Mouse (Mus musculus): ENCODE measurements around the gene Gm21698. TPM values are rescaled to one million over a fixed set of nuclear protein-coding genes. Genes with fewer than 3 reads are reported as not detected.
"Not testable (repeated sequence)": the region's sequence is repeated elsewhere in the genome, so short reads cannot be mapped to it uniquely, and the experiment has no call there.

Gene Gm21698
- total RNA-seq (2012; rRNA removed) (not detected in 2 replicates), polyA plus RNA-seq (2012; ENCODE audit: insufficient read depth in 1 of 2, insufficient read length in 2 of 2, low read depth in 1 of 2, low replicate concordance in 2 of 2, missing spikeins in 1 of 2) (not detected)

GRCm38 (mm10) chr5:25988550-25988949 lies at the start of gene Gm21698:
Gene Gm21698, minus strand, starts transcription at chr5:25988650.
- H3K4me1 ChIP-seq (ENCODE audit: control insufficient read depth in 1 of 2, insufficient read depth in 2 of 2, low read length in 2 of 2), result not testable (repeated sequence)

GRCm38 (mm10) chr5:26022816-26023215 lies 34.4 kb upstream of the Gm21698 start, which contains the start of gene Gm5862:
Gene Gm5862, minus strand, starts transcription at chr5:26022916.
- not testable (repeated sequence) for H3K36me3 ChIP-seq (ENCODE audit: control insufficient read depth in 1 of 2, insufficient read depth in 2 of 2, low read length in 2 of 2); H3K9ac ChIP-seq (ENCODE audit: control insufficient read depth, low read depth, low read length, poor library complexity, severe bottlenecking); H3K4me3 ChIP-seq (ENCODE audit: control insufficient read depth in 1 of 2, insufficient read depth in 1 of 2, low read depth in 2 of 2, low read length in 2 of 2); H3K4me1 ChIP-seq (ENCODE audit: control insufficient read depth in 1 of 2, insufficient read depth in 2 of 2, low read length in 2 of 2); H3K27me3 ChIP-seq (ENCODE audit: control insufficient read depth in 1 of 2, insufficient read depth in 2 of 2, low read length in 2 of 2); H3K9me3 ChIP-seq (replicated peaks; ENCODE audit: insufficient read depth, low read length); H3K79me2 ChIP-seq (ENCODE audit: control insufficient read depth, insufficient read depth, low read length, poor library complexity); H3K27ac ChIP-seq (ENCODE audit: control insufficient read depth, low read depth, low read length); DNase-seq (ENCODE audit: low read depth, low spot score)

More at GRCm38 (mm10) chr5:25988550-25988949, at the start of gene Gm21698:
- not testable (repeated sequence) for H3K9me3 ChIP-seq (replicated peaks; ENCODE audit: insufficient read depth, low read length); H3K36me3 ChIP-seq (ENCODE audit: control insufficient read depth in 1 of 2, insufficient read depth in 2 of 2, low read length in 2 of 2); H3K9ac ChIP-seq (ENCODE audit: control insufficient read depth, low read depth, low read length, poor library complexity, severe bottlenecking); H3K27ac ChIP-seq (ENCODE audit: control insufficient read depth, low read depth, low read length); H3K27me3 ChIP-seq (ENCODE audit: control insufficient read depth in 1 of 2, insufficient read depth in 2 of 2, low read length in 2 of 2); H3K79me2 ChIP-seq (ENCODE audit: control insufficient read depth, insufficient read depth, low read length, poor library complexity); H3K4me3 ChIP-seq (ENCODE audit: control insufficient read depth in 1 of 2, insufficient read depth in 1 of 2, low read depth in 2 of 2, low read length in 2 of 2); DNase-seq (ENCODE audit: low read depth, low spot score)

GRCm38 (mm10) chr5:26007697-26008096 lies 19.2 kb upstream of the Gm21698 start:
- not testable (repeated sequence) for DNase-seq (ENCODE audit: low read depth, low spot score); H3K27me3 ChIP-seq (ENCODE audit: control insufficient read depth in 1 of 2, insufficient read depth in 2 of 2, low read length in 2 of 2); H3K4me3 ChIP-seq (ENCODE audit: control insufficient read depth in 1 of 2, insufficient read depth in 1 of 2, low read depth in 2 of 2, low read length in 2 of 2); H3K27ac ChIP-seq (ENCODE audit: control insufficient read depth, low read depth, low read length); H3K4me1 ChIP-seq (ENCODE audit: control insufficient read depth in 1 of 2, insufficient read depth in 2 of 2, low read length in 2 of 2); H3K36me3 ChIP-seq (ENCODE audit: control insufficient read depth in 1 of 2, insufficient read depth in 2 of 2, low read length in 2 of 2); H3K9ac ChIP-seq (ENCODE audit: control insufficient read depth, low read depth, low read length, poor library complexity, severe bottlenecking); H3K79me2 ChIP-seq (ENCODE audit: control insufficient read depth, insufficient read depth, low read length, poor library complexity); H3K9me3 ChIP-seq (replicated peaks; ENCODE audit: insufficient read depth, low read length)

- not testable (repeated sequence) for H3K4me3 ChIP-seq (ENCODE audit: control insufficient read depth in 1 of 2, insufficient read depth in 1 of 2, low read depth in 2 of 2, low read length in 2 of 2); H3K27me3 ChIP-seq (ENCODE audit: control insufficient read depth in 1 of 2, insufficient read depth in 2 of 2, low read length in 2 of 2); DNase-seq (ENCODE audit: low read depth, low spot score); H3K9ac ChIP-seq (ENCODE audit: control insufficient read depth, low read depth, low read length, poor library complexity, severe bottlenecking); H3K79me2 ChIP-seq (ENCODE audit: control insufficient read depth, insufficient read depth, low read length, poor library complexity); H3K9me3 ChIP-seq (replicated peaks; ENCODE audit: insufficient read depth, low read length); H3K36me3 ChIP-seq (ENCODE audit: control insufficient read depth in 1 of 2, insufficient read depth in 2 of 2, low read length in 2 of 2); H3K4me1 ChIP-seq (ENCODE audit: control insufficient read depth in 1 of 2, insufficient read depth in 2 of 2, low read length in 2 of 2); H3K27ac ChIP-seq (ENCODE audit: control insufficient read depth, low read depth, low read length)
Measured at GRCm38 (mm10) chr5:26006937-26007695, 18.7 kb upstream of the Gm21698 start.

- not testable (repeated sequence) for H3K9ac ChIP-seq (ENCODE audit: control insufficient read depth, low read depth, low read length, poor library complexity, severe bottlenecking); H3K36me3 ChIP-seq (ENCODE audit: control insufficient read depth in 1 of 2, insufficient read depth in 2 of 2, low read length in 2 of 2); H3K9me3 ChIP-seq (replicated peaks; ENCODE audit: insufficient read depth, low read length); H3K27me3 ChIP-seq (ENCODE audit: control insufficient read depth in 1 of 2, insufficient read depth in 2 of 2, low read length in 2 of 2); DNase-seq (ENCODE audit: low read depth, low spot score); H3K4me3 ChIP-seq (ENCODE audit: control insufficient read depth in 1 of 2, insufficient read depth in 1 of 2, low read depth in 2 of 2, low read length in 2 of 2); H3K4me1 ChIP-seq (ENCODE audit: control insufficient read depth in 1 of 2, insufficient read depth in 2 of 2, low read length in 2 of 2); H3K79me2 ChIP-seq (ENCODE audit: control insufficient read depth, insufficient read depth, low read length, poor library complexity); H3K27ac ChIP-seq (ENCODE audit: control insufficient read depth, low read depth, low read length)
Measured at GRCm38 (mm10) chr5:26004698-26005097, 16.2 kb upstream of the Gm21698 start, which contains the start of gene Gm1979. Gene Gm1979, minus strand, starts transcription at chr5:26004798.

GRCm38 (mm10) chr5:25972563-25972962 lies 15.9 kb downstream of the Gm21698 start, which contains the start of gene Gm21680:
Gene Gm21680, minus strand, starts transcription at chr5:25972663.
- not testable (repeated sequence) for H3K27me3 ChIP-seq (ENCODE audit: control insufficient read depth in 1 of 2, insufficient read depth in 2 of 2, low read length in 2 of 2); H3K9ac ChIP-seq (ENCODE audit: control insufficient read depth, low read depth, low read length, poor library complexity, severe bottlenecking); H3K9me3 ChIP-seq (replicated peaks; ENCODE audit: insufficient read depth, low read length); DNase-seq (ENCODE audit: low read depth, low spot score); H3K4me1 ChIP-seq (ENCODE audit: control insufficient read depth in 1 of 2, insufficient read depth in 2 of 2, low read length in 2 of 2); H3K27ac ChIP-seq (ENCODE audit: control insufficient read depth, low read depth, low read length); H3K36me3 ChIP-seq (ENCODE audit: control insufficient read depth in 1 of 2, insufficient read depth in 2 of 2, low read length in 2 of 2); H3K79me2 ChIP-seq (ENCODE audit: control insufficient read depth, insufficient read depth, low read length, poor library complexity); H3K4me3 ChIP-seq (ENCODE audit: control insufficient read depth in 1 of 2, insufficient read depth in 1 of 2, low read depth in 2 of 2, low read length in 2 of 2)

- H3K36me3 ChIP-seq (ENCODE audit: control insufficient read depth in 1 of 2, insufficient read depth in 2 of 2, low read length in 2 of 2); H3K27me3 ChIP-seq (ENCODE audit: control insufficient read depth in 1 of 2, insufficient read depth in 2 of 2, low read length in 2 of 2); H3K4me3 ChIP-seq (ENCODE audit: control insufficient read depth in 1 of 2, insufficient read depth in 1 of 2, low read depth in 2 of 2, low read length in 2 of 2); H3K9ac ChIP-seq (ENCODE audit: control insufficient read depth, low read depth, low read length, poor library complexity, severe bottlenecking); H3K79me2 ChIP-seq (ENCODE audit: control insufficient read depth, insufficient read depth, low read length, poor library complexity); DNase-seq (ENCODE audit: low read depth, low spot score); H3K27ac ChIP-seq (ENCODE audit: control insufficient read depth, low read depth, low read length); H3K9me3 ChIP-seq (replicated peaks; ENCODE audit: insufficient read depth, low read length); H3K4me1 ChIP-seq (ENCODE audit: control insufficient read depth in 1 of 2, insufficient read depth in 2 of 2, low read length in 2 of 2): not testable (repeated sequence)
Measured at GRCm38 (mm10) chr5:25957050-25957449, 31.4 kb downstream of the Gm21698 start.
